Mouse (Mus musculus) liver, postnatal 0 days (tissue): ENCODE results near the gene Golga5. TPM values are rescaled to one million over a fixed set of nuclear protein-coding genes. Genes with fewer than 3 reads are reported as not detected.

ENCODE experiments used
- ATAC-seq: fragments of 200-750 bp; cut with Nextera tagmentation; 2 replicates; pipeline ENCODE4 v1.8.0; 2017; ENCODE audit warnings: mild to moderate bottlenecking, moderate library complexity
- DNase-seq: peaks from one replicate; pipeline ENCODE4 v3.0.0-alpha.2; 2016
- H3K27ac ChIP-seq: fragments of 300-500 bp; sonication (generic); 2 replicates; pipeline ENCODE4 v1.5.1; 2014; ENCODE audit warnings: antibody characterized with exemption, moderate library complexity, mild to moderate bottlenecking, low read depth
- H3K27me3 ChIP-seq: fragments of 300-500 bp; sonication (generic); 2 replicates; pipeline ENCODE4 v1.6.1; 2014; ENCODE audit warnings: low read length, control low read depth, mixed read lengths; ENCODE audit not compliant: insufficient read depth
- H3K36me3 ChIP-seq: fragments of 300-500 bp; sonication (generic); replicated peaks from 2 replicates; pipeline ENCODE4 v1.6.1; 2014; ENCODE audit warnings: mild to moderate bottlenecking, control low read depth, low read length, moderate library complexity, mixed read lengths; ENCODE audit not compliant: insufficient read depth
- H3K4me1 ChIP-seq: fragments of 300-500 bp; sonication (generic); 2 replicates; pipeline ENCODE4 v1.6.1; 2014; ENCODE audit warnings: antibody characterized with exemption, mild to moderate bottlenecking, control low read depth; ENCODE audit not compliant: insufficient read depth
- H3K4me2 ChIP-seq: fragments of 300-500 bp; sonication (generic); 2 replicates; pipeline ENCODE4 v1.6.1; 2014; ENCODE audit warnings: low read depth, mild to moderate bottlenecking, low read length, moderate library complexity, mixed read lengths
- H3K4me3 ChIP-seq: fragments of 300-500 bp; sonication (generic); 2 replicates; pipeline ENCODE4 v1.5.1; 2014; ENCODE audit warnings: low read depth, low read length
- H3K9ac ChIP-seq: fragments of 300-500 bp; sonication (generic); replicated peaks from 2 replicates; pipeline ENCODE4 v1.6.1; 2014; ENCODE audit warnings: mild to moderate bottlenecking, moderate library complexity
- H3K9me3 ChIP-seq: fragments of 300-500 bp; sonication (generic); 2 replicates; pipeline ENCODE4 v1.6.1; 2016; ENCODE audit warnings: mild to moderate bottlenecking, control low read depth, low read length, mixed read lengths
- CTCF ChIP-seq: sonication (generic); IDR thresholded peaks from 2 replicates; pipeline ENCODE4 v1.5.1; 2016; ENCODE audit warnings: antibody characterized with exemption, low read depth
- EP300 ChIP-seq: IDR thresholded peaks from 2 replicates; pipeline ENCODE4 v1.6.1; 2016; ENCODE audit warnings: antibody characterized with exemption, low read depth, mild to moderate bottlenecking
- WGBS: fragments of 180-500 bp; shearing (Covaris S2); extraction: QIAGEN DNeasy Blood & Tissue Kit; methylation state at CpG from one replicate; pipeline ENCODE4 v1.1.7; 2014; ENCODE audit not compliant: insufficient replicate concordance; 5-methylcytosine and 5-hydroxymethylcytosine counted together
- polyA plus RNA-seq: library from polyadenylated mRNA; unstranded; fragments of >200 nt; fragmentation: Nextera tagmentation; extraction: Ambion mirVana; gene quantifications from 2 replicates; pipeline ENCODE4 v1.2.1, GENCODE M21; 2015

The Golga5 gene
- polyA plus RNA-seq, 1 experiment from 2014 or later, result 16.5 TPM

DNA sequence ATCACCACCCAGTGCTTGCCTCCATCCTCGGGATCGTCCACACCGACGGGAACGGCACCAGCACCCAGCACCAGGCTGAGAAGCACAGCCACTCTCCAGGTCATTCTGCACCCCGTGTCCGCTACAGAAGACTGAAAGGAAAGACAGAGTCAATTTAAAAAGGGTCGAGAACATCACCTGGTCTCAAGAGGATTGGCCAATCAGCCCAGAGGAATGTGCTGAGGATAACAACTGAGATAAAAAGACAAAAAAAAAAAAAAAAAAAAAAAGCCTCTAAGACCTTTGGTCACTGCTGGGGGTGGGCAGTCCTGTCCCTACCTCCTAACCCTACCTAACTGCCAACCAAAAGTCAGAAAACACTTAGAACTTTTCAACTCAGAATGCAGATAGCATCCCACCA, 45.3 kb upstream of the Golga5 start:
- Histone ChIP-seq H3K27me3 (no peaks in the 10 kb centered on the region), H3K4me3 (no peak overlapping the region), H3K27ac (no peak overlapping the region), H3K9me3 (no peaks in the 10 kb centered on the region), H3K4me1 (peaks cover 3% of the 10 kb centered on the region), H3K36me3 (no peaks in the 10 kb centered on the region), H3K4me2 (no peak overlapping the region), H3K9ac (no peak overlapping the region)
- no peak for ATAC-seq
- 82% methylated on average over 8 of the region's 8 CpGs for WGBS
- TF ChIP-seq EP300 (no peak), CTCF (no peak)
- DNase-seq, result no peak

DNA sequence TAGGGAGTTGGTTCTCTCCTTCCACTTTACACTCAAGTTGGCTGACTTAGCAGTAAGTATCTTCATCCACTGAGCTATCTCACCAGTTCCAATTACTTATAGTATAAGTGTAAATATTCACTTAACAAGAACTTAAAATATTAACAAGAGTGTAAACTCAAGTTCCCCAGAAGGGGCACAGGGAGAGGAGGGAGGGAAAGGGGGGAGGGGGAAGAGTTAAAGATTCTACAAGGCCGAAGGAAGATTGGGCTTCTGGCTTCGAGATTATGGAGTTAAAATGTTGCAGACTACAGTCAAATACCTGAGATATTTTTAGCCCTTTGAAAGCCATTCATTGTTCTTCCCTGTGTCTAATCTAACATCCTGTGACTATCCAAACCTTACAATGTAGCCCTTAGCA, 44.5 kb upstream of the Golga5 start:
- peaks cover 3% of the 10 kb centered on the region for H3K4me1 ChIP-seq
- no peak for ATAC-seq
- TF ChIP-seq EP300 (no peak), CTCF (no peak)
- no peaks in the 10 kb centered on the region for H3K27me3 ChIP-seq
- DNase-seq, result no peak
- H3K27ac ChIP-seq, result no peak overlapping the region
- 57% methylated on average over 2 of the region's 2 CpGs for WGBS
- H3K9ac ChIP-seq, result no peak overlapping the region
- H3K4me3 ChIP-seq, result no peak overlapping the region
- H3K9me3 ChIP-seq, result no peaks in the 10 kb centered on the region
- no peak overlapping the region for H3K4me2 ChIP-seq
- H3K36me3 ChIP-seq, result no peaks in the 10 kb centered on the region

DNA sequence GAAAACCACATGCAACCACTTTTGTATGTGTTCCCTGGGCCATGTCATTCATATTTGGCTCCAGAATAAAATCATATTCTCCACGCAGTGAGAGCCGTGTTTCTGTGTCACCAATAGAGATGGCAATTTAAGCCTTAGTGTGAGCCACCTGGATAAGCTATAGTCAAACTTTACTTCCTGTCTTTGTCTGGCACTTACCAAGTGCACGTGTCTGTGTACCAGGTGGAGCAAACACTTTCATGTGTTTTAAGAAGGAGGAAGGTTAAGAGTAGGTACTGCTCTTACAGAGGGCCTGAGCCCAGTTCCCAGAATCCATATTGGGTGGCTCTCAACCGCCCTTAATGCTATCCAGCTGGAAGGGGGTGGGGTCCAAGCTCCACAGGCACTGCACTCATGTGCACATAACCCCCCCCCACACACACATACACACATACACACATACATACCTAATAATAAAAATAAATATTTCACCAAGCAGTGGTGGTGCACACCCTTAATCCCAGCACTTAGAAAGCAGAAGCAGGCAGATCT, 43.8 kb upstream of the Golga5 start:
- TF ChIP-seq CTCF (no peak), EP300 (no peak)
- Histone ChIP-seq H3K9me3 (no peaks in the 10 kb centered on the region), H3K4me2 (no peak overlapping the region), H3K27me3 (no peaks in the 10 kb centered on the region), H3K27ac (no peak overlapping the region), H3K36me3 (no peaks in the 10 kb centered on the region), H3K4me3 (no peak overlapping the region), H3K4me1 (peaks cover 3% of the 10 kb centered on the region), H3K9ac (no peak overlapping the region)
- WGBS, result 64% methylated on average over 4 of the region's 4 CpGs
- DNase-seq (no peak), ATAC-seq (no peak)

DNA sequence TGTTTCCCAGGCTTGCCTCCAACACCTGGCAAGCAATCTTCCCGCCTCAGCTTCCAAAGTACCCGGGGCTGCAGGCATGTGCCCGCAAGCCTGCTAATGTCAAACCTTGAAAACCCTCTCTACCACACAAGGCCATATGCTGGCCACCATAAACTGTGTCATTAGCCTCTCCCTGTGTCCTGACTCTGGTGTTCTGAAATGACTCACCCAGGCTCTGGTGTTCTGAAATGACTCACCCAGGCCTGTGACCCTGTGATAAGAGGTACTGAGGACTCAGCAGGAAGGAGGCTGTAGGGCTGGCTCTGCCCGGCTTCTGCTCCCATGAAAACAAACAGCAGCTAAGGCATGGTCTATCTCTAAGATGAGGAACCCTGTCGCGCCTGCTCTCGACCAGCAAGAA, 42.6 kb upstream of the Golga5 start:
- Histone ChIP-seq H3K4me3 (no peak overlapping the region), H3K4me1 (no peaks in the 10 kb centered on the region), H3K9ac (no peak overlapping the region), H3K4me2 (no peak overlapping the region), H3K27ac (no peak overlapping the region), H3K9me3 (no peaks in the 10 kb centered on the region), H3K27me3 (no peaks in the 10 kb centered on the region), H3K36me3 (no peaks in the 10 kb centered on the region)
- peak; percentile 95 for ATAC-seq
- WGBS, result 70% methylated on average over 7 of the region's 7 CpGs
- peak; percentile 81 for TF ChIP-seq EP300
- TF ChIP-seq CTCF, result no peak
- DNase-seq, result peak; percentile 40

DNA sequence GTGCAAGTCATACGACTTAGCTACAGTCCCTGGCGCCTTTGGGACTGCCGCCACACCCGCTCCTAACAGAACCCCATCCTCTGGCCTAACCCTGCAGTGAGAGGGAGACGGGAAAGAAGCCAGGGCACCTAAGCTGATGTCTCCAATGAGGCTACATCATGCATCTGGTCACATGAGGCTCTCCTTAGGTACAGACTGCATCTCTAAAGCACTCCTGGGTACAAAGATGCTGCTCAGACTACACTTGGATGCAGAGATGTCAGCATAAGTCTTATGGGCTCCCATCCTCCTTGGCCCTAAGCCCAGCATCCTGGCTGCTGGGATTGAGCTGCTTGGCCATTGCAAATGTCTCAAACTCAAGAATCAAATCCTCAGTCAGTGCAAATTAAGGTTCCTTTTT, 39.3 kb upstream of the Golga5 start:
- no peaks in the 10 kb centered on the region for H3K9me3 ChIP-seq
- TF ChIP-seq CTCF (no peak), EP300 (no peak)
- DNase-seq (no peak), ATAC-seq (no peak)
- H3K4me3 ChIP-seq, result no peak overlapping the region
- H3K4me2 ChIP-seq, result no peak overlapping the region
- no peaks in the 10 kb centered on the region for H3K4me1 ChIP-seq
- H3K36me3 ChIP-seq, result no peaks in the 10 kb centered on the region
- H3K27ac ChIP-seq, result no peak overlapping the region
- no peak overlapping the region for H3K9ac ChIP-seq
- 93% methylated on average over 5 of the region's 5 CpGs for WGBS
- H3K27me3 ChIP-seq, result no peaks in the 10 kb centered on the region

DNA sequence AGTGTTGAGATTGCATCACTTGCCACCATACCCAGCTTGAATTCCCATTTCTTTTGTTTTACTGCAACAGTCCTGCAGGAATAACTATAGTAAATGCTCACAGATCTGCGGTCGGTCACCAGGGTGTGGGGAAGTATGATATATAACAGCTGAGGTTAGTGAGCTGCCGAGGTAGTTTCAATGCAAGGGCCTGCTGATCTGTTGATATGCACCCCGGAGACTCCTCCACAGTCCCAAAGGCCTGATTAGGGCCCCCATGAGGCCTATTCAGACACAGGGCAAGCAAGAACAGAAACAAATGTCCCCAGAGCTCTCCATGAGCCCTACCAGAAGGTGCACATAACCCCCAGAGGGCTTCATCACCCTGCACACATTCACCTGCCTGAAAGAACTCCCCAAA, 38.7 kb upstream of the Golga5 start:
- Histone ChIP-seq H3K9me3 (no peaks in the 10 kb centered on the region), H3K27me3 (no peaks in the 10 kb centered on the region), H3K27ac (no peak overlapping the region), H3K4me3 (no peak overlapping the region), H3K4me2 (no peak overlapping the region), H3K9ac (no peak overlapping the region), H3K36me3 (no peaks in the 10 kb centered on the region), H3K4me1 (no peaks in the 10 kb centered on the region)
- no peak for DNase-seq
- TF ChIP-seq CTCF (no peak), EP300 (no peak)
- no peak for ATAC-seq
- 52% methylated on average over 4 of the region's 4 CpGs for WGBS

DNA sequence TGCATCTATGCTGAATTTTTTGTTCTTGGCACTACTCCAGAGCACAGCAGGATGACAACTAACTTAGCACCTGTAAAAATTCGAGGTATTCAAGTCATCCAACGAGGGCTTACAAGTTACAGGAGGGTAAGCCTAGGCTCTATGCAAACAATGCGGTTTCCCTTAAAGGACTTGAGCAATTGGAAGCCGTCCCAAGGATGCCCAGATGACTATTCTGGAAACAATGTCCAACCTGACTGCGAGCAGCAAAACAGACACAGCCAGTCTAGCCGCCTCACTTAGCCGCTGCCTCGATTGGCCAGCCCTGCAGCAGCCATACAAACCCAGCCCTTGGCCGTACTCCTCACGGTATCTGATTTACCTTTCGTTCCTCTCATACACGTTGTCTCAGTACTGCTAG, 36.7 kb upstream of the Golga5 start:
- 81% methylated on average over 12 of the region's 12 CpGs for WGBS
- Histone ChIP-seq H3K4me2 (no peak overlapping the region), H3K9ac (no peak overlapping the region), H3K27me3 (no peaks in the 10 kb centered on the region), H3K4me3 (no peak overlapping the region), H3K27ac (no peak overlapping the region), H3K36me3 (no peaks in the 10 kb centered on the region), H3K9me3 (no peaks in the 10 kb centered on the region), H3K4me1 (no peaks in the 10 kb centered on the region)
- DNase-seq (no peak), ATAC-seq (no peak)
- TF ChIP-seq CTCF, result no peak
- no peak for TF ChIP-seq EP300
